Mouse (Mus musculus): ENCODE measurements at regions not wholly inside any gene's neighbourhood (a gene's known extent, or its start where the extent isn't known, plus 50 kb on each side); places are given as distances from the start of the nearest gene placed in this dataset.

- intact Hi-C loops (cut with DNase I): no loop called here
- no peak for DNase-seq (ENCODE audit: extremely low spot score in 1 of 2, low spot score in 2 of 2)
Observed at GRCm38 (mm10) chr2:81714716-81715115, 338.3 kb upstream of the Zfp804a start.

- DNase-seq (ENCODE audit: extremely low spot score in 1 of 2, low spot score in 2 of 2): no peak
- intact Hi-C loops (cut with DNase I): no loop called here
Observed at GRCm38 (mm10) chr2:81733484-81733883, 319.5 kb upstream of the Zfp804a start.

GRCm38 (mm10) chr2:81734031-81734430, 319.0 kb upstream of the Zfp804a start:
- DNase-seq (ENCODE audit: extremely low spot score in 1 of 2, low spot score in 2 of 2): no peak
- intact Hi-C loops (cut with DNase I): no loop called here

GRCm38 (mm10) chr2:81765778-81766177, 287.2 kb upstream of the Zfp804a start:
- DNase-seq (ENCODE audit: extremely low spot score in 1 of 2, low spot score in 2 of 2): no peak
- intact Hi-C loops (cut with DNase I): no loop called here

GRCm38 (mm10) chr2:81783059-81783458, 270.0 kb upstream of the Zfp804a start:
- intact Hi-C loops (cut with DNase I): no loop called here
- peak in 1 of 2 experiments; percentile 15 for DNase-seq (ENCODE audit: extremely low spot score in 1 of 2, low spot score in 2 of 2)

Data from left cerebral cortex, postnatal 10 days (tissue).